In the genomic region with DNA sequence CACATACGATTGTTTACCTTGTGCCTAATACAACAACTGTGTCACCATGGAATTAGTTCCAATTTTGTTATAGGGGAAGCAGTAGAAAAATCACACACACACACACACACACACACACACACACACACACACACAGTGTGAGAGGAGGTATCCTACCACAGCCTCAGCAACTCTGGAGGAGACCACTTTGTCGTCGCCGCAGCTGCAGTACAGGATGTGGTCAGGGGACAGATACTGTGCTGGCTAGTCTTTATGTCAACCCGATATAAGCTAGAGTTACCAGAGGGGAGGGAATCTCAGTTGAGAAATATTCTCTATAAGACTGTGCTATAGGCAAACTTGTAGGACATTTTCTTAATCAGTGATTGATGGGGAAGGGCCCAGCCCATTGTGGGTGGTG, we compare ENCODE assay signal across 30 mouse cellular contexts. TPM values are rescaled to one million over a fixed set of nuclear protein-coding genes. Genes with fewer than 3 reads are reported as not detected.
A peak's percentile ranks its signal among the peaks of the same experiment; 100 is the strongest.
DNase-seq lines count a peak whose midpoint lies in the region; ATAC-seq and TF ChIP-seq lines count a peak whose summit lies in the region.
"Had no signal": no experiment of that assay in that cellular context is flagged by ENCODE, and none has a peak within 500 bp of the region (broad histone marks: within the 10 kb centered on the region; RNA-seq: fewer than 3 reads in every experiment).

No protein-coding gene starts in this region.

- WGBS in thymus, adult 2 months, result 22% methylated on average over 5 of the region's 5 CpGs
- WGBS in intestine, embryonic 15.5 days, result 88% methylated on average over 5 of the region's 5 CpGs

- H3K27ac ChIP-seq in thymus, adult 2 months (ENCODE audit: control insufficient read depth, insufficient read depth, low read length), result no peak overlapping the region
- no peak overlapping the region for H3K27ac ChIP-seq in intestine, embryonic 15.5 days
- H3K27ac ChIP-seq: hindbrain, embryonic 10.5 days; hindbrain, embryonic 15.5 days; liver, embryonic 13.5 days; midbrain, embryonic 13.5 days; stomach, postnatal 0 days had no signal

- no peaks in the 10 kb centered on the region for H3K4me1 ChIP-seq in thymus, adult 2 months (replicated peaks; ENCODE audit: control insufficient read depth, insufficient read depth, low read length)
- 0 out of 2 replicates have a peak, but pooled peaks cover 3% of the 10 kb centered on the region for H3K4me1 ChIP-seq in intestine, embryonic 15.5 days (replicated peaks)
- H3K4me1 ChIP-seq: hindbrain, embryonic 10.5 days; hindbrain, embryonic 15.5 days; liver, embryonic 13.5 days; midbrain, embryonic 13.5 days had no signal

- intact Hi-C loops in left cerebral cortex, postnatal 10 days (cut with DNase I), result no loop called here

- peak; percentile 9 for DNase-seq in thymus, adult 2 months
- no peak for DNase-seq in thymus, adult 18-20 months
- DNase-seq in thymus, postnatal 14 days, result peak; percentile 26
- no peak for DNase-seq in cerebellum, adult 18-20 months
- no peak for DNase-seq in left cerebral cortex, postnatal 10 days (ENCODE audit: extremely low spot score in 1 of 2, low spot score in 2 of 2)
- DNase-seq: left cerebral cortex, postnatal 4 days; liver, embryonic 13.5 days; right cerebral cortex, adult 18-20 months; spleen, adult 18-20 months had no signal

- H3K9ac ChIP-seq in intestine, embryonic 15.5 days, result no peak overlapping the region
- H3K9ac ChIP-seq: hindbrain, embryonic 15.5 days; liver, embryonic 13.5 days; midbrain, embryonic 13.5 days had no signal

- H3K27me3 ChIP-seq in thymus, adult 2 months (ENCODE audit: control insufficient read depth, insufficient read depth, low read length), result no peaks in the 10 kb centered on the region
- no peaks in the 10 kb centered on the region for H3K27me3 ChIP-seq in intestine, embryonic 15.5 days (replicated peaks)
- H3K27me3 ChIP-seq: hindbrain, embryonic 15.5 days; liver, embryonic 13.5 days; midbrain, embryonic 13.5 days had no signal

- no peak overlapping the region for H3K4me3 ChIP-seq in thymus, adult 2 months (ENCODE audit: control insufficient read depth, insufficient read depth, low read length)
- no peak overlapping the region for H3K4me3 ChIP-seq in intestine, embryonic 15.5 days (replicated peaks)
- H3K4me3 ChIP-seq: erythroblast, embryonic 14.5 days; hindbrain, embryonic 10.5 days; hindbrain, embryonic 15.5 days; liver, embryonic 13.5 days; midbrain, embryonic 13.5 days had no signal

- H3K36me3 ChIP-seq in thymus, adult 2 months (ENCODE audit: control insufficient read depth, insufficient read depth, low read length), result no peaks in the 10 kb centered on the region
- no peaks in the 10 kb centered on the region for H3K36me3 ChIP-seq in intestine, embryonic 15.5 days
- H3K36me3 ChIP-seq: G1E; hindbrain, embryonic 10.5 days; hindbrain, embryonic 15.5 days; midbrain, embryonic 13.5 days had no signal

- TF ChIP-seq POLR2A in thymus, adult 2 months (IDR thresholded peaks at IDR 0.05; ENCODE audit: control insufficient read depth, extremely low read depth, insufficient read depth, low read length, poor library complexity), result no peak

- no peak overlapping the region for H3K4me2 ChIP-seq in intestine, embryonic 15.5 days (replicated peaks)
- H3K4me2 ChIP-seq: hindbrain, embryonic 15.5 days; liver, embryonic 13.5 days; midbrain, embryonic 13.5 days had no signal

- ATAC-seq in granulocyte monocyte progenitor cell, adult 5-6 weeks (replicated peaks; ENCODE audit: poor library complexity, severe bottlenecking), result peak; percentile 44; the same call in 1 of the 2 replicates
- ATAC-seq in intestine, embryonic 15.5 days, result no peak
- ATAC-seq: forebrain, embryonic 16.5 days; midbrain, embryonic 13.5 days had no signal

- no peak for TF ChIP-seq CTCF in thymus, adult 2 months (IDR thresholded peaks at IDR 0.05; ENCODE audit: borderline replicate concordance, control insufficient read depth, extremely low read depth, insufficient read depth, low read length, poor library complexity)

- no peaks in the 10 kb centered on the region for H3K9me3 ChIP-seq in intestine, embryonic 15.5 days
- H3K9me3 ChIP-seq: hindbrain, embryonic 10.5 days; hindbrain, embryonic 15.5 days; liver, embryonic 13.5 days; midbrain, embryonic 13.5 days had no signal

RNA-seq across cellular contexts. Expression of a gene that starts 28.4 kb away (rescaled TPM):
- 0.04 and 0.05 TPM in 2 replicates for polyA plus RNA-seq in thymus, adult 2 months (2012; rRNA removed)
- total RNA-seq in granulocyte monocyte progenitor cell, adult 5-6 weeks (2014; fragmentation: Nextera tagmentation), result not detected in 2 replicates
- total RNA-seq in granulocyte monocyte progenitor cell, adult 5-6 weeks (2017), result not detected in 2 replicates
- total RNA-seq in left cerebral cortex, postnatal 10 days (2021), result under 1 TPM in 1 of 2 experiments, not detected in 1; 0.17 TPM
- polyA plus RNA-seq in intestine, embryonic 15.5 days (2015; fragmentation: Nextera tagmentation; extraction: Ambion mirVana), result not detected in 2 replicates
- total RNA-seq: adrenal gland, postnatal 14 days; gastrocnemius, adult 8-10 months; gastrocnemius, postnatal 4 days; heart, postnatal 14 days; megakaryocyte-erythroid progenitor cell, adult 5-6 weeks; monocyte, adult 5-6 weeks; neutrophil, adult 5-6 weeks had no signal
- polyA plus RNA-seq: erythroblast, embryonic 14.5 days; forebrain, embryonic 16.5 days; G1E; heart, embryonic 14.5 days; hindbrain, embryonic 10.5 days; intestine, embryonic 14.5 days; limb, embryonic 14.5 days; liver, embryonic 13.5 days; lung, postnatal 0 days; neural tube, embryonic 11.5 days; stomach, postnatal 0 days had no signal

Comparison
In these comparisons a context has a peak if more than half of its experiments do, and no peak if none do; other contexts are left out.
1. DNase-seq: peak in thymus, adult 2 months (single experiment) and thymus, postnatal 14 days (single experiment); none in thymus, adult 18-20 months (0 of 2), cerebellum, adult 18-20 months (0 of 2) and left cerebral cortex, postnatal 10 days (0 of 2).